Mouse (Mus musculus) spleen, adult 10 weeks (tissue): ENCODE results near the gene Kir3dl2. TPM values are rescaled to one million over a fixed set of nuclear protein-coding genes. Genes with fewer than 3 reads are reported as not detected.

Experiments
- polyA plus RNA-seq: library from polyadenylated mRNA; stranded (reverse); fragments of 350-450 nt; fragmentation: Illumina TruSeq; extraction: RNeasy Lipid Tissue Mini Kit (QIAGEN cat#74804); gene quantifications from one replicate; pipeline ENCODE4 v1.2.3, GENCODE M21; 2015; ENCODE audit warnings: low replicate concordance; ENCODE audit not compliant: insufficient read depth

The Kir3dl2 gene
- not detected for polyA plus RNA-seq

DNA sequence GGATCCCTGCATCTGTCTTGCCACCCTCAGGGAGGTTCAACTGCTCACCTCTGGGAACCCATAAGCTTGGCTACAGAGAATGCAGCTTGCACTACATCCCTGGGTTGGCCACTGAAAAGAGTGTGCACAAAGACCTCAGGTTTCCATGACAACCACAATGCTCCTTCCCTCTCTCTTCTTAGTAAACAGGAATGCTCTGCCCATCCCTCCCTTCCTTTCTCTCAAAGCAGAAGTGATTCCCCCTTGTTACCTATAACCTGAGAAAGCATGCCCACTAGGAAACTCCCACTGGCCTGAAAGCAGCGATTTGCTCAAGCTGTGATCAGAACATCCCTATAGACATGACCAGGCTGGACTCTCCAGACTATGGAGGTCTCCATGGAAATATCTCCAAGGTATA is at the start of gene Kir3dl2:
Gene Kir3dl2, minus strand, starts transcription at position 101 of the 400 bp plus-strand sequence.

DNA sequence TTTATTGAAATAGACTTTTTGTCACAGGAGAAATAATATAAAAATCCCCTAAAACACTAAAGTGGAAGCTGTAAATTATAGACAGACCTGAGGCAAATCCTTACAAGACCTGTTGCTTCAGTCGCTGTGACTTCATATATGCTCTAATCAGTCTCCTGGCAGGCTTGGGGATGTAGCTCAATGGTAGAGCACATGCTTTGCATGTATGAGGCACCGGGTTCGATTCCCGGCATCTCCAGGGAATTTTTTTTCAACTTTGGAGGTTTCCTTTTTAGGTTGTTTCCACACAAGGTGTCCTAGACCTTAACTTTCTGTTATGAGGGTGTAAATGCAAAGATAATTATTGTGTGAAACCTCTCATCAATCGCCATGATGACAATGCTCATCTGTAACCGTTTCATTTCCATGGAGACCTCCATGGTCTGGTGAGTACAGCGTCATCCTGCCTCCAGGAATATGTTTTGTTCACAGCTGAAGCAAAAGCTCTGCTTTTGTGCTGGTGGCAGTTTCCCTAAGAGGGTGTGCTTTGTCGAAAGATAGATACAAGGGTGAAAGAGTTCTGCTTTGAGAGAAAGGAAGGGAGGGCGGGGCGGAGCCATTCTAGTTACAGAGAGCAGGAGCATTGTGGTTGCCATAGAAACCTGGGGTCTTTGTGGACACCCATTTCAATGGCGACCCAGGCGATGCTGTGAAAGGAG is 46.5 kb upstream of the Kir3dl2 start, which contains the start of gene Tceal3:
Gene Tceal3, plus strand, starts transcription at position 644 of the 698 bp plus-strand sequence.

GRCm38 (mm10) chrX:136517699-136518098 is 26.2 kb downstream of the Kir3dl2 start, which contains the start of gene Kir3dl1:
Kir3dl1 (plus strand) TSS chrX:136517999.

Other genes with a start within 250 kb of the Kir3dl2 start
- not detected for gene Kir3dl1, start 26.1 kb downstream of the Kir3dl2 start, polyA plus RNA-seq
- gene Tceal3, start 46.8 kb upstream of the Kir3dl2 start, polyA plus RNA-seq, result 4.0 TPM
- gene Tceal1, start 163.9 kb upstream of the Kir3dl2 start, polyA plus RNA-seq, result 2.8 TPM
- 154 TPM for gene Morf4l2, start 199.6 kb upstream of the Kir3dl2 start, polyA plus RNA-seq
- not detected for gene Glra4, start 236.1 kb upstream of the Kir3dl2 start, polyA plus RNA-seq